Mouse (Mus musculus) heart, postnatal 25 days (tissue): ENCODE measurements at regions not wholly inside any gene's neighbourhood (a gene's known extent, or its start where the extent isn't known, plus 50 kb on each side); places are given as distances from the start of the nearest gene placed in this dataset. TPM values are rescaled to one million over a fixed set of nuclear protein-coding genes. Genes with fewer than 3 reads are reported as not detected.
"Not testable (repeated sequence)": the region's sequence is repeated elsewhere in the genome, so short reads cannot be mapped to it uniquely, and the experiment has no call there.

Experiments
- DNase-seq: peaks from one replicate; pipeline ENCODE4 v3.0.0; 2022; ENCODE audit warnings: low spot score
- intact Hi-C: fragments of 180-260 bp; cut with DNase I; formaldehyde crosslinking; loops from one replicate; pipeline ENCODE4 v1.15.1; 2025
- microRNA-seq: library from miRNA; unstranded; fragments of <30 nt; microRNA quantifications from one replicate; pipeline ENCODE4 v1.2.0, GENCODE M21; 2022

DNA sequence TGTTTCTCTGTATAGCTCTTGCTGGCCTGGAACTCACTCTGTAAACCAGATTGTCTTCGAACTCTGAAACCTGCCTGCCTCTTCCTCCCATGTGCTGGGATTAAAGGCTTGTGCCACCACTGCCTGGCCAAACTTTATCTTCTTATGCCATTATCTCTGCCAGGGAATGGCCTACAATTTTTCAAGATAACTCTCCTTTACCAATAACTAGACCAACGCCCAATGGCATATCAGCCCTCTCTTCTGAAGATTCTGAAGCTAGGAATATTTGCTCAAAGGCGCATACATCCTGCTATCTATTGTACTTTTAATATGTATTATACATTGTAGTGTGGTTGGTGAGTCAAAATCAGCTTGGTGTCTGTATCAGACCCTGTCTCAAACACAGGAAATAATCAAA, 235.4 kb upstream of the Cts3 start:
- DNase-seq, intact Hi-C loops: not testable (repeated sequence)

DNA sequence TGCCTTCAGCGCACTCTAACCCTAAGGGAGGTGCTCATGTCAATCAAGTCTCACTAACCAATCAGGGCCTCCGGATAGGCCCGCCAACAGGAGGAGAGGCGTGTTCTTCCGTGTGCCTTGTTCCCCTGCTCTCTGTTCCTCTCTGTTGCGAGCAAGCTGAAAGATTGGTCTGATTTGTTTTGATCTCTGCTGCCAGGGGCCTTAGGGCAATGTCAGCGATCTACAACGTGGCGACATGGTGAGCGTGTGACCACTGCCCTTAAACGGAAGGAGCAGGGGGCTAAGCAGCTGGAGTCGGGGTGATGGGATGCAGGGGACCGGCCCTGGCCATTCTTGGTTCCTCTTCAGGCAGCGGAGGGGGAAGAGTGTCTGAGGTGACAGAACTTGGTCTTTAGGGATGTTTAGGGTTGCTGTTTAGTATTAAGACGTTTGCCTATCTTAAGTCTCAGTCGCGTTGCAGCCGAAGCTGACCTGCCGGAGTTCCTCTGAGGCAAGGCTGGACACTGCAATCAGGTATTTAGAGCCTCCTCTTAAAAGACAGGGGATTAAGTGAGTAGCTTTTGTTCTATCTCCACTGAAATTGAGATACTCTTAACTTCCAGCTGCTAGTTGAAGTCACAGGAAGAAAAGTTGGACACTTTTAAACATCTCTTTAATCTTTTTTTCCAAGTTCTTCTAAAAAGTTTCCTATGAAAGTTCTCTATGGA, 234.4 kb upstream of the Cts3 start:
- intact Hi-C loops = not testable (repeated sequence)
- DNase-seq = peak; percentile 17

DNA sequence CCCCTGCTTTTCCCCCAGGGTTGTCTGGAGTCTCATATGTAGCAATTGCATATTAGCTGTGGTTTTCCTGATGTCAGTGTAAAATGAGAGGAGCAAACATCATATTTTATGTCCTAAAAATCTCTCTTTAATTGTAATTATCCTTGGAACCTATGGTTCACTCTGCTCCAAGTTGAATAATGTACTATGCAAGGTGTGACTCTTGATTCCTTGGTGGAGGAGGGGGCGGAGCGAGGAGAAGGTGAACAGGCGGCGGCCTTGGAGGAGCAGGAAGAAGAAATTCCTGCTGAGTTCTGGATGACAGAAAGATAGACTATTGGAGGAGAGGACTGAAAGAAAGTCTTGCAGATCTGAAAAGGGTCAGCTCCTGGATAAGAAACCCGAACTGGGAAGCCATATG, 233.8 kb upstream of the Cts3 start:
- intact Hi-C loops, DNase-seq: not testable (repeated sequence)

- intact Hi-C loops, DNase-seq: not testable (repeated sequence)
These were observed 193.5 kb upstream of the Cts3 start for GRCm38 (mm10) chr13:61763457-61763856.

Small RNA genes lying in the stretch of these regions (microRNA-seq; reads per million reads assigned to microRNA genes)
- not detected for gene Gm23739
